Mouse (Mus musculus) MEL (cell line): Measurements from ENCODE around the gene Nfkbil1. TPM values are rescaled to one million over a fixed set of nuclear protein-coding genes. Genes with fewer than 3 reads are reported as not detected.
A peak's percentile ranks its signal among the peaks of the same experiment; 100 is the strongest.

Experiments
- DNase-seq: peaks from one replicate; pipeline ENCODE4 v3.0.0; 2011; ENCODE audit warnings: low read depth, low spot score
- H3K27ac ChIP-seq: 2 replicates; pipeline ENCODE4 v1.5.1; 2012; ENCODE audit warnings: low read depth, mild to moderate bottlenecking, control low read depth, low read length, moderate library complexity; ENCODE audit not compliant: control insufficient read depth
- H3K27me3 ChIP-seq, 2 experiments: fragments of 150-350 bp in 1 of 2; sonication (generic) in 1 of 2; 2 replicates each; pipeline ENCODE4 v1.6.1; 2012; ENCODE audit warnings: low read length in 2 of 2, mild to moderate bottlenecking in 2 of 2, improper control_type of control experiment in 1 of 2, moderate library complexity in 1 of 2; ENCODE audit not compliant: insufficient read depth in 2 of 2, control insufficient read depth in 1 of 2
- H3K36me3 ChIP-seq, 2 experiments: 2 replicates each; pipeline ENCODE4 v1.6.1; 2012 to 2014; ENCODE audit warnings: low read length in 2 of 2, improper control_type of control experiment in 1 of 2, inconsistent platforms in 1 of 2, mild to moderate bottlenecking in 1 of 2; ENCODE audit not compliant: insufficient read depth in 2 of 2, control insufficient read depth in 1 of 2
- H3K4me1 ChIP-seq, 2 experiments: fragments of 150-350 bp in 1 of 2; sonication (generic) in 1 of 2; 2 replicates each; pipeline ENCODE4 v1.6.1; 2012; ENCODE audit warnings: low read length in 2 of 2, improper control_type of control experiment in 1 of 2, mild to moderate bottlenecking in 1 of 2; ENCODE audit not compliant: insufficient read depth in 2 of 2, control insufficient read depth in 1 of 2
- H3K4me3 ChIP-seq, 2 experiments: fragments of 150-350 bp in 1 of 2; sonication (generic) in 1 of 2; 2 replicates each; pipeline ENCODE4 v1.5.1; 2012; ENCODE audit warnings: low read depth in 2 of 2, low read length in 2 of 2, mild to moderate bottlenecking in 2 of 2, moderate library complexity in 2 of 2, control low read depth in 1 of 2, improper control_type of control experiment in 1 of 2; ENCODE audit not compliant: control insufficient read depth in 1 of 2, insufficient read depth in 1 of 2
- H3K79me2 ChIP-seq: 2 replicates; pipeline ENCODE4 v1.6.1; 2012; ENCODE audit warnings: mild to moderate bottlenecking, low read length, moderate library complexity; ENCODE audit not compliant: control insufficient read depth, poor library complexity, insufficient read depth
- H3K9ac ChIP-seq: 2 replicates; pipeline ENCODE4 v1.6.1; 2012; ENCODE audit warnings: low read depth, mild to moderate bottlenecking, control low read depth, low read length, moderate library complexity; ENCODE audit not compliant: control insufficient read depth, poor library complexity, severe bottlenecking
- H3K9me3 ChIP-seq: fragments of 150-350 bp; sonication (generic); replicated peaks from 2 replicates; pipeline ENCODE4 v1.6.1; 2012; ENCODE audit warnings: mild to moderate bottlenecking, low read length, improper control_type of control experiment, moderate library complexity; ENCODE audit not compliant: insufficient read depth
- BHLHE40 ChIP-seq: IDR thresholded peaks from 2 replicates; pipeline ENCODE4 v1.6.1; 2012; ENCODE audit warnings: low read depth, mild to moderate bottlenecking, inconsistent platforms, low read length, improper control_type of control experiment, borderline replicate concordance
- CHD1 ChIP-seq: IDR thresholded peaks from 2 replicates; pipeline ENCODE4 v1.6.1; 2012; ENCODE audit warnings: low read depth, mild to moderate bottlenecking, inconsistent platforms, low read length, improper control_type of control experiment
- CHD2 ChIP-seq: IDR thresholded peaks from 2 replicates; pipeline ENCODE4 v1.6.1; 2011; ENCODE audit warnings: low read length, improper control_type of control experiment
- CTCF ChIP-seq, 3 experiments: IDR thresholded peaks in 2 of 3; conservative IDR thresholded peaks in 1 of 3; 2 replicates each; pipeline ENCODE4 v1.5.1; 2011 to 2012; ENCODE audit warnings: low read length in 3 of 3, low read depth in 2 of 3, mild to moderate bottlenecking in 2 of 3, improper control_type of control experiment in 1 of 3, inconsistent platforms in 1 of 3, mixed read lengths in 1 of 3, moderate library complexity in 1 of 3; ENCODE audit not compliant: control insufficient read depth in 1 of 3, insufficient read depth in 1 of 3, poor library complexity in 1 of 3, severe bottlenecking in 1 of 3
- E2F4 ChIP-seq: IDR thresholded peaks from 2 replicates; pipeline ENCODE4 v1.6.1; 2011; ENCODE audit warnings: low read depth, low read length, improper control_type of control experiment, borderline replicate concordance
- EP300 ChIP-seq, 2 experiments: IDR thresholded peaks; 2 replicates each; pipeline ENCODE4 v1.6.1; 2011; ENCODE audit warnings: improper control_type of control experiment in 2 of 2, low read length in 2 of 2, low read depth in 1 of 2, mild to moderate bottlenecking in 1 of 2
- ETS1 ChIP-seq: IDR thresholded peaks from 2 replicates; pipeline ENCODE4 v1.6.1; 2012; ENCODE audit warnings: low read depth, mild to moderate bottlenecking, inconsistent platforms, low read length, improper control_type of control experiment, moderate library complexity
- MAFK ChIP-seq: IDR thresholded peaks from 2 replicates; pipeline ENCODE4 v1.6.1; 2011; ENCODE audit warnings: low read depth, mild to moderate bottlenecking, low read length, improper control_type of control experiment, borderline replicate concordance
- MAX ChIP-seq: IDR thresholded peaks from 2 replicates; pipeline ENCODE4 v1.6.1; 2011; ENCODE audit warnings: low read length, improper control_type of control experiment
- MEF2A ChIP-seq: IDR thresholded peaks from 2 replicates; pipeline ENCODE4 v1.6.1; 2014; ENCODE audit warnings: low read depth, mild to moderate bottlenecking, inconsistent platforms, low read length, improper control_type of control experiment; ENCODE audit not compliant: poor library complexity, insufficient replicate concordance, severe bottlenecking; ENCODE audit errors: extremely low read depth
- MXI1 ChIP-seq: IDR thresholded peaks from 2 replicates; pipeline ENCODE4 v1.6.1; 2011; ENCODE audit warnings: mild to moderate bottlenecking, low read depth, low read length, improper control_type of control experiment
- MYB ChIP-seq: IDR thresholded peaks from 2 replicates; pipeline ENCODE4 v1.6.1; 2011; ENCODE audit warnings: mild to moderate bottlenecking, low read depth, low read length, improper control_type of control experiment
- MYC ChIP-seq: IDR thresholded peaks from 2 replicates; pipeline ENCODE4 v1.6.1; 2011; ENCODE audit warnings: low read depth, mild to moderate bottlenecking, low read length, improper control_type of control experiment, moderate library complexity
- NRF1 ChIP-seq: IDR thresholded peaks from 2 replicates; pipeline ENCODE4 v1.6.1; 2014; ENCODE audit warnings: low read depth, mild to moderate bottlenecking, inconsistent platforms, low read length, improper control_type of control experiment, moderate library complexity; ENCODE audit not compliant: poor library complexity, insufficient read depth, severe bottlenecking
- POLR2A ChIP-seq, 2 experiments: IDR thresholded peaks; 2 replicates each; pipeline ENCODE4 v1.6.1; 2011 to 2012; ENCODE audit warnings: low read length in 2 of 2, mild to moderate bottlenecking in 2 of 2, control low read depth in 1 of 2, improper control_type of control experiment in 1 of 2, low read depth in 1 of 2, moderate library complexity in 1 of 2; ENCODE audit not compliant: control insufficient read depth in 1 of 2, insufficient read depth in 1 of 2, poor library complexity in 1 of 2
- RAD21 ChIP-seq: IDR thresholded peaks from 2 replicates; pipeline ENCODE4 v1.6.1; 2011; ENCODE audit warnings: mild to moderate bottlenecking, low read depth, low read length, improper control_type of control experiment
- SIN3A ChIP-seq: IDR thresholded peaks from 2 replicates; pipeline ENCODE4 v1.6.1; 2012; ENCODE audit warnings: low read length, improper control_type of control experiment, inconsistent platforms
- SMC3 ChIP-seq: IDR thresholded peaks from 2 replicates; pipeline ENCODE4 v1.6.1; 2011; ENCODE audit warnings: low read depth, low read length, improper control_type of control experiment
- TAL1 ChIP-seq: IDR thresholded peaks from 2 replicates; pipeline ENCODE4 v1.6.1; 2012; ENCODE audit warnings: mild to moderate bottlenecking, inconsistent platforms, low read length, moderate library complexity, mixed read lengths
- TBP ChIP-seq: IDR thresholded peaks from 2 replicates; pipeline ENCODE4 v1.8.0; 2011; ENCODE audit warnings: low read depth, low read length, improper control_type of control experiment
- USF2 ChIP-seq, 2 experiments: IDR thresholded peaks; 2 replicates each; pipeline ENCODE4 v1.6.1; 2011 to 2012; ENCODE audit warnings: improper control_type of control experiment in 2 of 2, low read length in 2 of 2, borderline replicate concordance in 1 of 2, inconsistent platforms in 1 of 2, low read depth in 1 of 2, mild to moderate bottlenecking in 1 of 2; ENCODE audit not compliant: insufficient read depth in 1 of 2
- ZC3H11A ChIP-seq: IDR thresholded peaks from 2 replicates; pipeline ENCODE4 v1.6.1; 2012; ENCODE audit warnings: low read depth, mild to moderate bottlenecking, inconsistent platforms, low read length, improper control_type of control experiment
- ZNF384 ChIP-seq: IDR thresholded peaks from 2 replicates; pipeline ENCODE4 v1.6.1; 2012; ENCODE audit warnings: low read depth, mild to moderate bottlenecking, inconsistent platforms, low read length, improper control_type of control experiment
- polyA plus RNA-seq, 2 experiments: library from polyadenylated mRNA; stranded (reverse) in 1 of 2; unstranded in 1 of 2; fragments of >175 nt in 1 of 2; fragments of >200 nt in 1 of 2; gene quantifications; 2 replicates each; pipeline versions ENCODE4 v1.2.1 to v1.2.4; 2012; ENCODE audit warnings: low replicate concordance in 2 of 2, low read depth in 1 of 2; ENCODE audit not compliant: insufficient read length in 2 of 2, insufficient read depth in 1 of 2, missing spikeins in 1 of 2
- total RNA-seq: library from RNA; depleted of rRNA; stranded (reverse); fragments of 300-350 nt; gene quantifications from 2 replicates; pipeline ENCODE4 v1.2.3, GENCODE M21; 2012

The Nfkbil1 gene
- total and polyA plus RNA-seq, 3 experiments: 10.3 to 26.0 TPM; not detected in 1

DNA sequence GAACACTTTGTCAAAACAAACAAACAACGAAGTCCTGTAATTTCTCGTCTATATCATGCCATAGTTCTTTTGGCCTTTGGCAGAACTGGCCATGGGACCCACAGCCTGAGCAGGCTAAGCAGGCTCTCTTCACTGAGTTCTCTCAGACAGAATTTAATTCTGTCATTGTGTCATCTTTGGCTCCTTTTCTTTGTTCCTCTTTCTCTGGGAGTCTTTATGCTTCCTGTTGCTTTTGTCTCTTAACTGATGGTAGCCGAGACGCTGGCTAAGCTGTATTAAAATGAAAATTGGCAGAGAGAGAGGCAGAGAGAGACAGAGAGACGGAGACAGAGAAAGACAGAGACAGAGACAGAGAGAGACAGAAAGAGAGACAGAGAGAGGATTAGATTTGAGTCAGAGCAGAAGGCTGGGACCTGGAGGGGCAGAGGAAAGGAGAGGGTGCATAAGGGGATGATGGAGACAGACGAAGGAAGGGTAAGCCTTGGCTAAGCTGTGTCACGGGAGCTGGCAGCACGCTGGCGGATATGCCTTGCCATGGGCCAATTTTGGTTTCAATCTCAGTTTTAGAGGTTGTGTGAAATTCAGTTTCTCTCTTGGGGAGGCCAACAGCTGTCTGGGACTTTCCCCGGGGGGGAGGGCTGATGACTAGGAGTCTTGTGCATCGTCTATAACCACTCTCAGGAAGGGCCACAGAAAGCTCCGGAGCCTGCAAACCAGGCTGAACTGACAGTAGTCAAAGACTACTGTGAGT, 25.6 kb downstream of the Nfkbil1 start (continued):
- TF ChIP-seq MYB (no peak), MAFK (no peak), ETS1 (peak; percentile 92), EP300 (IDR thresholded peaks at IDR 0.05; ENCODE audit: low read depth in 1 of 2, low read length in 2 of 2) (peak; percentile 48 to 54), USF2 (IDR thresholded peaks at IDR 0.05; ENCODE audit: borderline replicate concordance in 1 of 2, insufficient read depth in 1 of 2, low read depth in 1 of 2, low read length in 2 of 2) (no peak), POLR2A (IDR thresholded peaks at IDR 0.05; ENCODE audit: control insufficient read depth in 1 of 2, insufficient read depth in 1 of 2, low read depth in 1 of 2, low read length in 2 of 2, poor library complexity in 1 of 2) (0 out of 4 replicates have a peak, but pooled peaks of 1 of the 2 experiments have one; percentile 26), ZC3H11A (no peak), TAL1 (no peak), MEF2A (no peak), MYC (no peak), CTCF (IDR thresholded peaks at IDR 0.05 in 2 of 3, conservative IDR thresholded peaks at IDR 0.05 in 1 of 3; ENCODE audit: control insufficient read depth in 1 of 3, insufficient read depth in 1 of 3, low read depth in 2 of 3, low read length in 3 of 3, poor library complexity in 1 of 3, severe bottlenecking in 1 of 3) (no peak), RAD21 (no peak), ZNF384 (no peak), CHD2 (no peak), SIN3A (peak; percentile 91), E2F4 (no peak), MAX (no peak), NRF1 (no peak), TBP (peak; percentile 54; the same call in 1 of the 2 replicates)

DNA sequence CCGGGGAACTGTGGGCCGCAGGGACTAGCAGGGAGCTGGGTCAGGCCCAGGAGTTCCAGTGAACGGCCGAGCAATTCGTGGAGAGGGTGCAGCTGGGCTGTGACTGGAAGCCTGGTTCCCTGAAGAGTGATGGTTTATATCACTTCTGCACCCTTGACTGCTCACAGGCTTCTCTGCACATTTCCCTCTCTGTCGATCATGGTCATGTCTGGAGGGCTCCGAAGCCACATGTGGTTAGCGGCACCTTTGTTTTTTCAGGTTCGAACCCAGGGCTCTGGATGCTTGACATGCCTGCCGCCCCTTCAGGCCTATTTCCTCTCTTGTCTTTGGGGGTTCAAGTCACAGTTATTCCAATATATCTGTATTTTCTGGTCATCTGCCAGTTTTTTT, 30.2 kb downstream of the Nfkbil1 start:
- H3K27me3 ChIP-seq: no peaks in the 10 kb centered on the region
- H3K4me3 ChIP-seq: no peak overlapping the region
- DNase-seq: no peak
- H3K27ac ChIP-seq: no peak overlapping the region
- H3K4me1 ChIP-seq: peaks cover 10 to 25% of the 10 kb centered on the region in 2 experiments
- TF ChIP-seq ETS1 (no peak), EP300 (IDR thresholded peaks at IDR 0.05; ENCODE audit: low read depth in 1 of 2, low read length in 2 of 2) (no peak), SMC3 (no peak), MYC (no peak), ZNF384 (no peak), E2F4 (no peak), CTCF (IDR thresholded peaks at IDR 0.05 in 2 of 3, conservative IDR thresholded peaks at IDR 0.05 in 1 of 3; ENCODE audit: control insufficient read depth in 1 of 3, insufficient read depth in 1 of 3, low read depth in 2 of 3, low read length in 3 of 3, poor library complexity in 1 of 3, severe bottlenecking in 1 of 3) (no peak), MYB (no peak), MXI1 (no peak), MAX (no peak), BHLHE40 (no peak), CHD1 (no peak)
- TF ChIP-seq, all 39 proteins: peak for 0
- Histone ChIP-seq H3K79me2 (no peaks in the 10 kb centered on the region; the same call in 1 of the 2 replicates), H3K9ac (no peak overlapping the region), H3K36me3 (peaks cover 0 to 13% of the 10 kb centered on the region in 2 experiments; a peak in 2 of 4 replicates), H3K9me3 (no peaks in the 10 kb centered on the region)
